Mouse (Mus musculus) inflammation-experienced regulatory T-cells, adult 6 months (primary cell): ENCODE measurements around the gene Mfsd4a. TPM values are rescaled to one million over a fixed set of nuclear protein-coding genes. Genes with fewer than 3 reads are reported as not detected.

Source experiments
- ATAC-seq: one replicate; pipeline ENCODE4 v1.8.0; 2017
- polyA plus RNA-seq, 3 experiments: library from polyadenylated mRNA; unstranded; fragments of 100-300 nt; shearing (Covaris generic); gene quantifications; one replicate each; pipeline ENCODE4 v1.2.1; 2017

Mfsd4a gene
- polyA plus RNA-seq, 3 experiments from 2014 or later = 34.3 to 43.4 (median 41.3) TPM

- ATAC-seq = no peak
Measured at GRCm38 (mm10) chr1:131987432-131987831, 80.4 kb downstream of the Mfsd4a start.

- ATAC-seq = no peak
Measured at GRCm38 (mm10) chr1:131983806-131984205, 84.1 kb downstream of the Mfsd4a start.

- ATAC-seq = peak; percentile 74
Measured at GRCm38 (mm10) chr1:131982907-131983306, 85.0 kb downstream of the Mfsd4a start.

- ATAC-seq = peak; percentile 74
Measured at GRCm38 (mm10) chr1:131981378-131982013, 86.4 kb downstream of the Mfsd4a start.

GRCm38 (mm10) chr1:131980471-131980870, 87.4 kb downstream of the Mfsd4a start:
- ATAC-seq = no peak

GRCm38 (mm10) chr1:131976886-131977285, 91.0 kb downstream of the Mfsd4a start:
- ATAC-seq = no peak

- no peak for ATAC-seq
Measured at GRCm38 (mm10) chr1:131973991-131974390, 93.9 kb downstream of the Mfsd4a start.

Other genes with a start within 250 kb of the Mfsd4a start
- gene Slc41a1, start 240.6 kb downstream of the Mfsd4a start, polyA plus RNA-seq = 10 to 100 TPM; 14.0 to 24.6 (median 17.6) TPM
- gene Rab29, start 200.8 kb downstream of the Mfsd4a start, polyA plus RNA-seq = 10 to 100 TPM; 36.3 to 55.1 (median 42.5) TPM
- gene Nucks1, start 157.5 kb downstream of the Mfsd4a start, polyA plus RNA-seq = 10 to 100 TPM; 36.5 to 67.7 (median 43.0) TPM
- not detected for gene Slc45a3, start 105.1 kb downstream of the Mfsd4a start, polyA plus RNA-seq
- 10 to 100 TPM; 50.1 to 81.8 (median 79.3) TPM for gene Elk4, start 60.5 kb downstream of the Mfsd4a start, polyA plus RNA-seq
- gene Cdk18, start 71.6 kb upstream of the Mfsd4a start, polyA plus RNA-seq = not detected
- not detected for gene Lemd1, start 123.4 kb upstream of the Mfsd4a start, polyA plus RNA-seq
- gene AC124108.1, start 123.4 kb upstream of the Mfsd4a start, polyA plus RNA-seq = not detected
- gene Gm10188, start 161.7 kb upstream of the Mfsd4a start, polyA plus RNA-seq = not detected
- not detected for gene Klhdc8a, start 230.6 kb upstream of the Mfsd4a start, polyA plus RNA-seq
- 1 to 10 TPM; 2.2 to 3.0 (median 2.6) TPM for gene Nuak2, start 248.1 kb upstream of the Mfsd4a start, polyA plus RNA-seq